Comparison of ENCODE assay signal across 15 mouse cellular contexts in genomic region chr5:18564246-18564645, GRCm38 (mm10).
"Had no signal": no experiment of that assay in that cellular context is flagged by ENCODE, and none has a peak within 500 bp of the region (broad histone marks: within the 10 kb centered on the region; RNA-seq: fewer than 3 reads in every experiment).

No protein-coding gene starts in this region.

- DNase-seq: retina, postnatal 1 day; right cerebral cortex, adult 18-20 months; right cerebral cortex, postnatal 14 days; right cerebral cortex, postnatal 25 days; right cerebral cortex, postnatal 4 days; spleen, adult 18-20 months; thymus, adult 18-20 months; thymus, adult 2 months; thymus, postnatal 14 days; thymus, postnatal 25 days; thymus, postnatal 36 days; thymus, postnatal 4 days had no signal

- H3K27ac ChIP-seq: neural tube, embryonic 15.5 days; stomach, embryonic 15.5 days; stomach, postnatal 0 days had no signal

- H3K4me3 ChIP-seq: neural tube, embryonic 15.5 days; stomach, embryonic 15.5 days had no signal

- H3K36me3 ChIP-seq: neural tube, embryonic 15.5 days; stomach, embryonic 15.5 days had no signal

- H3K27me3 ChIP-seq: neural tube, embryonic 15.5 days; stomach, embryonic 15.5 days had no signal

- H3K9me3 ChIP-seq: neural tube, embryonic 15.5 days; stomach, embryonic 15.5 days had no signal

- H3K9ac ChIP-seq: neural tube, embryonic 15.5 days; stomach, embryonic 15.5 days had no signal

- H3K4me2 ChIP-seq: neural tube, embryonic 15.5 days; stomach, embryonic 15.5 days had no signal

- H3K4me1 ChIP-seq: neural tube, embryonic 15.5 days; stomach, embryonic 15.5 days had no signal
